Mouse (Mus musculus): ENCODE measurements at regions not wholly inside any gene's neighbourhood (a gene's known extent, or its start where the extent isn't known, plus 50 kb on each side); places are given as distances from the start of the nearest gene placed in this dataset.

DNA sequence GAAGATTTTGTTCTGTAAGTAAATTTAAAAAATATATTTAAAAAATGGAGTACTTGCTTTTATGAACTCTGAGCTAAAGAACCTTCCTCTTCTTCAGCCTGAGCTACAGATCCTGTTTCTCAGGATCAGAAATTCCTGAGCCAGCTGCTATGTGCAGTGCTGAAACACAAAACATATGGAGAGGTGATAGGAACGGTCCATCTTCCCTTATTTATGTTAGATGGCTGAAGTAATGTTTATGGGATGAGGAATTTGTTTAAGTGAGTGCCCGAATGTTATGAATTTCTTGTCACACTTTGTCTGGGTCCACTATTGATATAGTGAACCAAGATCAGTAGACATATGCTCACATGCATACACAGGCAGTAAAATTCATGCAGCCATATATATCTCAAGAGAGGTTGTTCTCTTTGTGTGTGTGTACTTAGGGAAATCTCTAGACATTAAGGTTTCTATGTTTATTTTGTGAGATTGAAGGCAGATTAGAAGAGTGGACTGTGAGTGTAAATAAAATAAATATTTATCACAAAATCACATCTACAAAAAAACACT, 325.0 kb upstream of the Etaa1 start:
- Histone ChIP-seq H3K9ac (no peak overlapping the region), H3K27ac (ENCODE audit: poor library complexity, severe bottlenecking) (no peak overlapping the region), H3K9me3 (replicated peaks) (no peaks in the 10 kb centered on the region), H3K36me3 (no peaks in the 10 kb centered on the region), H3K27me3 (replicated peaks) (no peaks in the 10 kb centered on the region), H3K4me3 (no peak overlapping the region), H3K4me1 (replicated peaks) (no peaks in the 10 kb centered on the region), H3K4me2 (no peak overlapping the region)
- 58% methylated on average over 2 of the region's 2 CpGs for whole genome bisulfite sequencing
- no peak for ATAC-seq (ENCODE audit: insufficient number of reproducible peaks, low FRiP score)

DNA sequence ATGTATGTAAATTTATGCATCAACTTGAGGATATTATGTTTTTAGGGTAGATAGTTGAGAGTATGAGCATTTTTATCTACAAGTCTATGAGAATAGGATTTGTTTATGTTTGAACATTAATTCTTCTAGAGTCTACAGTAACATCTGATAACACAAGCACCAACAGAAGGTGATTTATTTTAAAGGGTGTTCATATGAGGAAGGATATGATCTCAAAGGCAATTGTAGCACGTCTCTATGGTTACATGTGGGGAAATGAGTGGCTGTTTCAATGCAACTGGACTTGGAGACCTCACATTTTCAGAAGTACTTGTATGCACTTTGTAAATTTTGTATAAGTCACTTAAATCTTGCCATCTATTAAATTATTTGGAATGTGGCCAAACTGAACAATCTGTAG, 318.7 kb upstream of the Etaa1 start:
- Histone ChIP-seq H3K4me3 (no peak overlapping the region), H3K9me3 (replicated peaks) (no peaks in the 10 kb centered on the region), H3K9ac (no peak overlapping the region), H3K27ac (ENCODE audit: poor library complexity, severe bottlenecking) (no peak overlapping the region), H3K4me1 (replicated peaks) (no peaks in the 10 kb centered on the region), H3K27me3 (replicated peaks) (no peaks in the 10 kb centered on the region), H3K4me2 (no peak overlapping the region), H3K36me3 (no peaks in the 10 kb centered on the region)
- ATAC-seq (ENCODE audit: insufficient number of reproducible peaks, low FRiP score), result no peak
- WGBS, result 69% methylated on average over 1 of the region's 1 CpGs

DNA sequence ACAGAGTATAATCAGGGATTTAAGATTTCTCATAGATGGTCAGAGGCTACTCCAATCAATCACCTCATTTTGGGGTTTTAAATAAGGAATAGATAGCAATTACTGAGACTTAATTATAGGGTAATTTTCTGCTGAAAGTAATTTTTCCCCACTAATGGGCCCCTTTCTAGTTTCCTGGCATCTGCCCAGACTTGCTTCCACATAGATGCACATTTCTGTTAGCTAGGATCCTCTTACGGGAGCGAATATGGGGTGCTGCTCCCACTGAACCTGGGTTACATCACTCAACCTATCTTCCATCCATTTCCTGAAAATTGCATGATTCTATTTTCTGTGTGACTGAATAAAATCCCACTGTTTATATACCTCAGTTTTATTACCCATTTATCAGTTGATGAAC, 312.5 kb upstream of the Etaa1 start:
- no peak overlapping the region for H3K9ac ChIP-seq
- WGBS, result 84% methylated on average over 2 of the region's 2 CpGs
- H3K27ac ChIP-seq (ENCODE audit: poor library complexity, severe bottlenecking), result no peak overlapping the region
- no peaks in the 10 kb centered on the region for H3K4me1 ChIP-seq (replicated peaks)
- no peak for ATAC-seq (ENCODE audit: insufficient number of reproducible peaks, low FRiP score)
- H3K4me3 ChIP-seq, result no peak overlapping the region
- H3K4me2 ChIP-seq, result no peak overlapping the region
- no peaks in the 10 kb centered on the region for H3K36me3 ChIP-seq
- H3K27me3 ChIP-seq (replicated peaks), result no peaks in the 10 kb centered on the region
- H3K9me3 ChIP-seq (replicated peaks), result no peaks in the 10 kb centered on the region

DNA sequence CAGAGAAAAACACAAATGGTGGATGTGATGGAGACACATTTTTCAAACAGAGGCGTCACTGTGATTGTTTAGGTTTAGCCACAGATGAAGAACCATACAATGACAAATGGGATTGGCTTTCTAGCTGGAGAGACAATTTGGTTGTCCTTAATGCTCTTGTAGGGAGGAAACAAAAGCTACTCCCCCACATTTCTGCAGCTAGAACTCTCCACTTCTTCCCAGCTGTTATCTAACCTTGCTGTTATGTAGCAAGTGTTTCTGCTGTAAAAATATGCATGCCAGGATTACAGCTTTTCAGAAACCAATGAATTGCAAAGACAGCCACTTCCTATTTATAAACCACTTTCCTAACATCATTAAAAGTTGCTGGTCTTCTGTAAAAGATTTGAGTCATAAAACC, 309.2 kb upstream of the Etaa1 start:
- no peak overlapping the region for H3K27ac ChIP-seq (ENCODE audit: poor library complexity, severe bottlenecking)
- no peaks in the 10 kb centered on the region for H3K36me3 ChIP-seq
- no peaks in the 10 kb centered on the region for H3K9me3 ChIP-seq (replicated peaks)
- H3K4me2 ChIP-seq, result no peak overlapping the region
- no peaks in the 10 kb centered on the region for H3K27me3 ChIP-seq (replicated peaks)
- H3K4me3 ChIP-seq, result no peak overlapping the region
- WGBS, result 73% methylated on average over 1 of the region's 1 CpGs
- no peak for ATAC-seq (ENCODE audit: insufficient number of reproducible peaks, low FRiP score)
- H3K4me1 ChIP-seq (replicated peaks), result no peaks in the 10 kb centered on the region
- H3K9ac ChIP-seq, result no peak overlapping the region

DNA sequence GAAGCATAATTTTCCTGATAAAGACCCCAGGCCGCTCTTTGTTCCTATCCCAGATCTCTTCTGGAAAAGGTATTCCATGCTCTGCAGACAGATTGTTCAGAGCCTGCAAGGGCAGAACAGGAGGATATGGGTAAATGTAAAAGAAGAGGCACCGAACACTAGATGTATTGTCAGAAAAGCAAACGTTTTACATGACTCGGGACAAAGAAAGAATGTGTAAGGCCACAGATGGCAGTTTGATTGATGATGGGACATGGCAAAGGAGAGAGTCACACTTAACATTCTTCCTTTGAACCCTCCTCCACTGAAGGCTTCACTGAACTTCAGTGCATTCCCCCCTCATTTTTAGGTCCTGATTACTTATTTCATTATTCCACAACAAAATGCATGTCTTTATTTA, 295.6 kb upstream of the Etaa1 start:
- Histone ChIP-seq H3K4me2 (no peak overlapping the region), H3K36me3 (no peaks in the 10 kb centered on the region), H3K27ac (ENCODE audit: poor library complexity, severe bottlenecking) (no peak overlapping the region), H3K4me1 (replicated peaks) (peaks cover 3% of the 10 kb centered on the region; the same call in 1 of the 2 replicates), H3K4me3 (no peak overlapping the region), H3K27me3 (replicated peaks) (no peaks in the 10 kb centered on the region), H3K9ac (no peak overlapping the region), H3K9me3 (replicated peaks) (no peaks in the 10 kb centered on the region)
- ATAC-seq (ENCODE audit: insufficient number of reproducible peaks, low FRiP score), result no peak
- 27% methylated on average over 4 of the region's 4 CpGs for WGBS

DNA sequence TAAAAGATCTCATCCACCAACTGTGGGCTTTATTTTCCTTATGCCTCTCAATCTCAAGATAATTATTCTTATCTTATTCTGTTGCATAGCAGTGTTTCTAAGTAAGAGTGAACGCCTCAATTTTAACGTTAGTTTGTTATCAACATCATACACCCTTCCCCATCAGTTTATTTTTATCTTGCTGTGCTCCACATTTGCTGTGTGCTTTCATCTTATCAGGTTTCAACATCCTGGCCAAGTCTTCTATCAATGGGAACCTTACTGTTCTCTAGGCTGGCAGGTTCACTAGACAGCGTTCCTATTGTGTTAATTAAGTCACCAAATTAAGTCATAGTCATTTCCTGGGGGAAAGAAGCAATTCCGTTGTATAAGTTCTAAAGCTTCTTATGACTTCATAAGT, 263.1 kb upstream of the Etaa1 start:
- no peak overlapping the region for H3K27ac ChIP-seq (ENCODE audit: poor library complexity, severe bottlenecking)
- H3K9me3 ChIP-seq (replicated peaks), result no peaks in the 10 kb centered on the region
- no peak for ATAC-seq (ENCODE audit: insufficient number of reproducible peaks, low FRiP score)
- H3K4me3 ChIP-seq, result no peak overlapping the region
- H3K27me3 ChIP-seq (replicated peaks), result no peaks in the 10 kb centered on the region
- no peaks in the 10 kb centered on the region for H3K36me3 ChIP-seq
- H3K4me1 ChIP-seq (replicated peaks), result no peaks in the 10 kb centered on the region
- H3K4me2 ChIP-seq, result no peak overlapping the region
- 29% methylated on average over 4 of the region's 4 CpGs for WGBS
- H3K9ac ChIP-seq, result no peak overlapping the region

DNA sequence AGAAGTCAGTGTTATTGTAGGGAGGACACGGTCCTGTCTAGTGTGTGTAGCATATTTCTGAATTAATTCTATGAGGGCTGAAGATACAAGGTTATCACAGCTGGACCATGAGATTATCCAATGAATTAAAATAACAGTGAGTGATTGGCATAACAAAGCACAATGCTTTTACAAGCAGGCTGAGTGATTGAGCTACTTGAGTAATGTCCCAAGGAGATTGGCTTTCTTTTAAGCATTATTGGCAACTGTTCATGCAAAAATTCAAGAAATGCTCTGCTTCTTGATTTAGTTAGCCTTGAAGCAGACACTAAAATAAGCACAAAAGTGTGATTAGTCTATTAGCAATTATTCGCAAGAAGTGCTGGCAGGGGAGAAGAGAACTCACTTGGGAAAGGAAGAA, 219.4 kb upstream of the Etaa1 start:
- Histone ChIP-seq H3K9ac (no peak overlapping the region), H3K4me3 (no peak overlapping the region), H3K27me3 (replicated peaks) (no peaks in the 10 kb centered on the region), H3K4me2 (no peak overlapping the region), H3K36me3 (no peaks in the 10 kb centered on the region), H3K9me3 (replicated peaks) (no peaks in the 10 kb centered on the region), H3K27ac (ENCODE audit: poor library complexity, severe bottlenecking) (no peak overlapping the region), H3K4me1 (replicated peaks) (no peaks in the 10 kb centered on the region)
- 66% methylated on average over 2 of the region's 2 CpGs for WGBS
- ATAC-seq (ENCODE audit: insufficient number of reproducible peaks, low FRiP score), result no peak

DNA sequence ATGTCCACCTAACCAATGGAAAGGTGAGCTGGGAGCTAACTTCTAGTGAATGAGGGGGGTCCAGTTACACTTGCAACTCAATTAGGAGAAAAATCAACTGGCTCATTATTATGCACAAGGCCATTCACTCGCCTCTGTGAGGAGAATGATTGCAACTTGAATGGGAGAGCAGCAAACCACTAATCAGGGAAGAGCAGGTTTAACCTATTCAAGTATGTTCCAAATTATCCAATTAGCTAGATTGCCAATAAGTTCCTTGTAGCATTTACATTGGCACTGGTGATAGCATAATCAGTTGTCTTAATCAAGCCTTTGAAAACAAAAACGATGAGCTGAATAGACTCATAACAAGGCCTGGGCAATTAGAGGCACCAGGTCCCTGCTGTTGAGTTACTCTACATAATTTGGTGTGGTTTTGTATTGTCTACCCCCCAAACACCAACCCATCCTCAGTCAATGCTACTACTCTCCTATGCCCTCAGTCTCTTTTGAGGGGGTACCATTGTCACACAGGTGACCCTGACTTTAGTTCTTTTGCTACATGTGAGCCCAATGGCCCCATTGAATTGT, 217.6 kb upstream of the Etaa1 start:
- no peaks in the 10 kb centered on the region for H3K27me3 ChIP-seq (replicated peaks)
- ATAC-seq (ENCODE audit: insufficient number of reproducible peaks, low FRiP score), result no peak
- H3K9ac ChIP-seq, result no peak overlapping the region
- H3K4me3 ChIP-seq, result no peak overlapping the region
- no peak overlapping the region for H3K4me2 ChIP-seq
- H3K36me3 ChIP-seq, result no peaks in the 10 kb centered on the region
- H3K27ac ChIP-seq (ENCODE audit: poor library complexity, severe bottlenecking), result no peak overlapping the region
- no peaks in the 10 kb centered on the region for H3K4me1 ChIP-seq (replicated peaks)
- 57% methylated on average over 2 of the region's 2 CpGs for WGBS
- no peaks in the 10 kb centered on the region for H3K9me3 ChIP-seq (replicated peaks)

DNA sequence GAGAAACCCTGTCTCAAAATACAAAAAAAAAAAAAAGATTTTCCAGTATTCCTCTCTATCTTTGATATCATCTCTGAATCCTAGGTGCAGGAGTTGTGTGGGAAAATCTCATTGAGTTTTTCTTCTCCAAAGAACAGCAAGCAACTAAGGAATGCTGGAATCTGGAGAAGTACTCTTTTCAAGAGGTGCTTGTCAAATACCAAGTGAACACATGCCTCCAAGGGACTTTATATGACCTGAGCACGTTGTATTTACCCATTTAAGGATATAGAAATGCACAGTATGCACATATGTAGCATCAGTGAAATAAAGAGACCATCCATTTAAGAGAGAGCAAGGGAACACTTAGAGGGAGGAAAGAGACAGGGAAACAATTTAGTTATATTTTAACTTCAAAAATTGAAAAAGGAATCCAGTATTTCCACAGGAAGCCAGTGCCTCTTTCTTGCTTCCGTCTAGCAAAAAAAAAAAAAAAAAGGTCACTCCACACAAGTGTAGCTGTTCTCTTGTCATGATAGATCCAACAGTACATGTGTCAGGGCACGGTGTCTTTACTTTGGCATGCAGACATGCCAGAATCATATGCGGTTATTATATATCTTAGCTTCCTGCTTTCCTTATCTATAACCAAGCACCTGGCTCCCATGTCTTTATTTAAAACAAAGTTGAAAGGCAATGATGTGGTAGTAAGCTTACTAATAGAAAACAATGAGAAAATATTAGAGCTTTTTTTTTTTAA, 212.1 kb upstream of the Etaa1 start:
- H3K4me3 ChIP-seq, result no peak overlapping the region
- no peak overlapping the region for H3K27ac ChIP-seq (ENCODE audit: poor library complexity, severe bottlenecking)
- H3K9me3 ChIP-seq (replicated peaks), result no peaks in the 10 kb centered on the region
- no peak overlapping the region for H3K9ac ChIP-seq
- peaks cover 4% of the 10 kb centered on the region; the same call in 1 of the 2 replicates for H3K4me1 ChIP-seq (replicated peaks)
- H3K36me3 ChIP-seq, result no peaks in the 10 kb centered on the region
- no peaks in the 10 kb centered on the region for H3K27me3 ChIP-seq (replicated peaks)
- ATAC-seq (ENCODE audit: insufficient number of reproducible peaks, low FRiP score), result no peak
- 71% methylated on average over 4 of the region's 4 CpGs for WGBS
- H3K4me2 ChIP-seq, result no peak overlapping the region

DNA sequence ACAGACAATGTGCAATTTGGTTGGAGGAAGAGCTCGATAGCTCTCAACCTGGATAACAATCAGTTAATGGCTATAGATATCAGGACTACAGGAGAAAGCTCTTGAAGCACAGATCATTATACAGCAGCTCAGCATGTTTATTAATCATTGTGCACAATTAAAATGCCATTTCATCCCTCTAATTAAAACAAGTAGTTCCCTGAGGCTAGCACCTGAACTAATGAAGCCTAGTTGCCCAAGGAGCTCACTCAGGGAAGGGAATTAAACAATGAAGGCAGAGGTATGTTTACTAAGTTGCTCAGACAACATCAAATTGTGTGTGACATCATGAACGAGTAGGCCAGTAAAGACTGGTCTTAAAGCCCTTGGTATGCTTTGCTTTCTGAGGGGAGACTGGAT, 210.3 kb upstream of the Etaa1 start:
- H3K4me3 ChIP-seq, result no peak overlapping the region
- no peaks in the 10 kb centered on the region for H3K36me3 ChIP-seq
- no peak overlapping the region for H3K27ac ChIP-seq (ENCODE audit: poor library complexity, severe bottlenecking)
- ATAC-seq (ENCODE audit: insufficient number of reproducible peaks, low FRiP score), result no peak
- peaks cover 4% of the 10 kb centered on the region; the same call in 1 of the 2 replicates for H3K4me1 ChIP-seq (replicated peaks)
- WGBS, result 58% methylated on average over 2 of the region's 2 CpGs
- H3K9ac ChIP-seq, result no peak overlapping the region
- H3K4me2 ChIP-seq, result no peak overlapping the region
- no peaks in the 10 kb centered on the region for H3K27me3 ChIP-seq (replicated peaks)
- no peaks in the 10 kb centered on the region for H3K9me3 ChIP-seq (replicated peaks)

DNA sequence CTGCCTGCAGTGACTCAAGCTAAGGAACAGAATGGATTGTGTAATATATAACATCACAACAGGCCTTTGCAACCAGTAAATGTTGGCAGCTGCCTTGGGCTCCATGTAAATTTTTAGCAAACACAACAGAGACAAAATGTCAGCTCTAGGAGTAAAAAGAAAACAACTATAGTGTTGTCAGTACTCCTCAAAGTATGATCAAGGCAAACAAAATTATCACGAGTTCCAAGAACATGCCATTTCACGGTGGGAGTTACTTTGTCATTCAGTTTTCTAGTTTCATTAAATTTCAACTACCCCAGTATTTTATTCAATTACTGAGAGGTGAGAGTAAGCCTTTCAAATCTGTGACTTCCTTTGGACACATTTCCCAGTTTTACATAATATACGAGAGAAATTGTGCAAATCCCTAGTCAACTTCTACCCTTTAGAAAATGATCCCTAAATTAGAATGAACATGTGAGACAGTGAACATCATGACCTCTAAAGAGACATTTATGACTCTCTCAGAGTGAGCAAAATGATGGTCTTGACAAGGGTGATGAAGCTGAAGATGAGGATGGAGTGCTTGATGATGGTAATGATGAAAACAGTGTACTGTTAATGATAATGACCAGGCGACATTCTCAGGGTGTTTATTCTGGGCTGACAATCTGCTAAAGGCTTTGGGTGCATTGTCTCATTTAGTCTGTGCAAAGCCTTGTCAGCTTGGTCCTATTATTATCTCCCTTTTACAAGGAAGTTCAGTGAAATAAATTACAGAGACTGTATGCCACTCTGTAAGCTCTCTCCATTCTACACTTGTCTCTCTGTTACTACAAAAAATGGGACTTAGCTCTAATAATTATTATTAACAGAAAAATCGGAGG, 209.7 kb upstream of the Etaa1 start:
- Histone ChIP-seq H3K4me3 (no peak overlapping the region), H3K4me1 (replicated peaks) (peaks cover 4% of the 10 kb centered on the region; the same call in 1 of the 2 replicates), H3K4me2 (no peak overlapping the region), H3K27me3 (replicated peaks) (no peaks in the 10 kb centered on the region), H3K9me3 (replicated peaks) (no peaks in the 10 kb centered on the region), H3K27ac (ENCODE audit: poor library complexity, severe bottlenecking) (no peak overlapping the region), H3K9ac (no peak overlapping the region), H3K36me3 (no peaks in the 10 kb centered on the region)
- 68% methylated on average over 5 of the region's 5 CpGs for WGBS
- ATAC-seq (ENCODE audit: insufficient number of reproducible peaks, low FRiP score), result no peak
